Mouse (Mus musculus): ENCODE measurements around the gene Gm8108.
"Not testable (repeated sequence)": the region's sequence is repeated elsewhere in the genome, so short reads cannot be mapped to it uniquely, and the experiment has no call there.

Gm8108 gene

DNA sequence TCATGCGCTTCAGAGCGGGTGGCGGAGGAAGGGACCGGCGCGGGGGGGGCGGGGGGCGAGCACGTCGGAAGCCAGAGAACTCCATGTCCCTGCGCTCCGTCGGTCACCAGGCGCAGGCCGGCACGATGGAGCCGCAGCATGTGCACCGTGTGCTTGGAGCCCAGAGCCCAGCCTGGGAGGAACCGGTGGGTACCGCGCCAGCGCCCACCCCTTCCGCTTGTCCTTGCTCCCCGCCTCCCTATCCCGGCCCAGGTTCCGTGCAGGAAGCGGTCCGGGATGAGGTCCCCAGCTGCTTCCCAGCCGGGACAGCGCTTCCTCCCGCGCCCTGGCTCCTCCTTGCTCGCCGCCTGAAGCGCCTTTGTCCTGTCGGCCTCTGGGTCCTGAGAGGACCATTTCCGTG lies at the start of gene Gm8108:
Gm8108 (plus strand) TSS at position 101 of the 400 bp plus-strand sequence.
- peak; percentile 16 for DNase-seq (ENCODE audit: low spot score)

GRCm38 (mm10) chr14:4083820-4084219 lies 26.5 kb upstream of the Gm8108 start, which contains the start of gene Gm3115:
Gene Gm3115, plus strand, starts transcription at chr14:4084120.
- DNase-seq (ENCODE audit: low spot score): not testable (repeated sequence)

DNA sequence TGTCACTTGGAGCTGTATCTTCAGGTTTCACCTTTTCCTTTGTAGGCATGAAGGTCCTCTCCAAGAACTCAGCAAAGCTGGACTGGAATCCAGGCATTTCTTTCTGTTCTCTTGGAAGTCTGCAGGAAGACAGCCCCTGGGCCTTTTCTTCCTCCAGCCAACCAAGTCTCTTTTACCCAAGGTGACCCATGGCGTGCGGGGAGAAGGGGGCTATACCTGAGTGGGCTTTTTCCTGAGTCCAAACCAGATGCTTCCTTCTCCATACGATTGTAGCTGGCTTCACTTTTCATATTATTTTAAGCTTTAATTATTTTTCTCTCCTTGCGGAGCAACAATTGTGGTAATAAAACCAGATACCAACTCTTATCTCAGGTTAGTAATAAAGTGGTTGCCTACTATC lies 31.3 kb downstream of the Gm8108 start:
- not testable (repeated sequence) for DNase-seq (ENCODE audit: low spot score)

DNA sequence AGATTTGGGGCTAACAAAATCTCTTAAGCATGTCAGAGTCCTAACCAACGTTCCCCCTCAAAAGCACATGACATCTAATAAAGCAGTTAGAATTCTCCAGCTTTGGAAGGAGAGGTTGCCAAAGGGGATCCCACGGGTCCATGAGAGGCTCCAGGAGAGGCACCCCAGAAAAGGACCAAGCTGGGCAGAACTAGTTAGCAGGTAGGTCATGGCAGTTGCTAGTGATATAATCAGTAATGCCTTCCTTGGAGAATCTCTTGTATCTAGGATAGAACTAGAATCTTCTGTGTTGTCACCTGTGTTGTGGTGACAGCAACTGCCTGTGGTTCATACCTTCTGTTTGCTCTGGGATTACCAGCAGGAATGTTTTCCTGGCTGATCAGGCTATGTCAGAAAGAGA lies 54.4 kb downstream of the Gm8108 start, which contains the start of gene Gm3127:
Gm3127 (plus strand) TSS at position 301 of the 400 bp plus-strand sequence.
- DNase-seq (ENCODE audit: low spot score): not testable (repeated sequence)

- DNase-seq (ENCODE audit: low spot score): not testable (repeated sequence)
Observed at GRCm38 (mm10) chr14:4182030-4182429, 71.7 kb downstream of the Gm8108 start.
